Mouse (Mus musculus) forebrain, embryonic 15.5 days (tissue): ENCODE measurements at regions not wholly inside any gene's neighbourhood (a gene's known extent, or its start where the extent isn't known, plus 50 kb on each side); places are given as distances from the start of the nearest gene placed in this dataset.

ENCODE experiments used
- ATAC-seq: fragments of 200-750 bp; cut with Nextera tagmentation; replicated peaks from 2 replicates; pipeline ENCODE4 v1.8.0; 2017; ENCODE audit warnings: mild to moderate bottlenecking, moderate TSS enrichment, moderate library complexity
- H3K27ac ChIP-seq: fragments of 300-500 bp; sonication (generic); replicated peaks from 2 replicates; pipeline ENCODE4 v1.5.1; 2015; ENCODE audit warnings: mild to moderate bottlenecking, inconsistent platforms
- H3K27me3 ChIP-seq: fragments of 300-500 bp; sonication (generic); 2 replicates; pipeline ENCODE4 v1.6.1; 2015; ENCODE audit warnings: inconsistent platforms
- H3K36me3 ChIP-seq: fragments of 300-500 bp; sonication (generic); 2 replicates; pipeline ENCODE4 v1.6.1; 2015; ENCODE audit warnings: mild to moderate bottlenecking, inconsistent platforms
- H3K4me1 ChIP-seq: fragments of 300-500 bp; sonication (generic); 2 replicates; pipeline ENCODE4 v1.6.1; 2015; ENCODE audit warnings: inconsistent platforms
- H3K4me2 ChIP-seq: fragments of 300-500 bp; sonication (generic); replicated peaks from 2 replicates; pipeline ENCODE4 v1.6.1; 2015; ENCODE audit warnings: mild to moderate bottlenecking, inconsistent platforms
- H3K4me3 ChIP-seq: fragments of 300-500 bp; sonication (generic); 2 replicates; pipeline ENCODE4 v1.5.1; 2015; ENCODE audit warnings: mild to moderate bottlenecking, inconsistent platforms
- H3K9ac ChIP-seq: fragments of 300-500 bp; sonication (generic); replicated peaks from 2 replicates; pipeline ENCODE4 v1.6.1; 2015; ENCODE audit warnings: mild to moderate bottlenecking, inconsistent platforms
- H3K9me3 ChIP-seq: fragments of 300-500 bp; sonication (generic); 2 replicates; pipeline ENCODE4 v1.6.1; 2016; ENCODE audit warnings: inconsistent platforms
- WGBS: fragments of 180-500 bp; shearing (Covaris S2); methylation state at CpG from one replicate; pipeline ENCODE4 v1.1.7; 2015; ENCODE audit warnings: mixed read lengths; 5-methylcytosine and 5-hydroxymethylcytosine counted together

GRCm38 (mm10) chr10:99891899-99892298 is 123.5 kb upstream of the Kitl start:
- H3K27me3 ChIP-seq: no peaks in the 10 kb centered on the region
- H3K27ac ChIP-seq: no peak overlapping the region
- no peak for ATAC-seq
- H3K9me3 ChIP-seq: no peaks in the 10 kb centered on the region
- no peak overlapping the region for H3K4me2 ChIP-seq
- WGBS: 96% methylated on average over 3 of the region's 3 CpGs
- no peak overlapping the region for H3K4me3 ChIP-seq
- no peaks in the 10 kb centered on the region for H3K36me3 ChIP-seq
- no peaks in the 10 kb centered on the region for H3K4me1 ChIP-seq
- no peak overlapping the region for H3K9ac ChIP-seq

- no peaks in the 10 kb centered on the region for H3K4me1 ChIP-seq
- H3K9me3 ChIP-seq: no peaks in the 10 kb centered on the region
- H3K4me2 ChIP-seq: no peak overlapping the region
- H3K36me3 ChIP-seq: no peaks in the 10 kb centered on the region
- H3K4me3 ChIP-seq: no peak overlapping the region
- no peak overlapping the region for H3K27ac ChIP-seq
- no peaks in the 10 kb centered on the region for H3K27me3 ChIP-seq
- ATAC-seq: no peak
- WGBS: 82% methylated on average over 2 of the region's 2 CpGs
- H3K9ac ChIP-seq: no peak overlapping the region
Observed at GRCm38 (mm10) chr10:99881901-99882300, 122.4 kb upstream of the Csl start.

GRCm38 (mm10) chr10:99879362-99879761 is 119.9 kb upstream of the Csl start:
- ATAC-seq: no peak
- H3K4me1 ChIP-seq: no peaks in the 10 kb centered on the region
- H3K4me3 ChIP-seq: no peak overlapping the region
- no peak overlapping the region for H3K27ac ChIP-seq
- H3K4me2 ChIP-seq: no peak overlapping the region
- WGBS: 87% methylated on average over 5 of the region's 5 CpGs
- no peaks in the 10 kb centered on the region for H3K9me3 ChIP-seq
- H3K9ac ChIP-seq: no peak overlapping the region
- H3K27me3 ChIP-seq: no peaks in the 10 kb centered on the region
- H3K36me3 ChIP-seq: no peaks in the 10 kb centered on the region

GRCm38 (mm10) chr10:99864711-99865110 is 105.3 kb upstream of the Csl start:
- Histone ChIP-seq H3K4me1 (0 out of 2 replicates have a peak, but pooled peaks cover 3% of the 10 kb centered on the region), H3K27ac (no peak overlapping the region), H3K4me3 (no peak overlapping the region), H3K9ac (no peak overlapping the region), H3K27me3 (no peaks in the 10 kb centered on the region), H3K36me3 (no peaks in the 10 kb centered on the region), H3K9me3 (no peaks in the 10 kb centered on the region), H3K4me2 (no peak overlapping the region)
- no peak for ATAC-seq
- 67% methylated on average over 1 of the region's 1 CpGs for WGBS

GRCm38 (mm10) chr10:99860322-99861089 is 101.0 kb upstream of the Csl start:
- H3K36me3 ChIP-seq: no peaks in the 10 kb centered on the region
- no peak overlapping the region for H3K4me3 ChIP-seq
- H3K27me3 ChIP-seq: no peaks in the 10 kb centered on the region
- no peak overlapping the region for H3K4me2 ChIP-seq
- ATAC-seq: no peak
- 51% methylated on average over 10 of the region's 10 CpGs for WGBS
- no peak overlapping the region for H3K27ac ChIP-seq
- H3K4me1 ChIP-seq: 0 out of 2 replicates have a peak, but pooled peaks cover 3% of the 10 kb centered on the region
- H3K9me3 ChIP-seq: no peaks in the 10 kb centered on the region
- H3K9ac ChIP-seq: no peak overlapping the region

- H3K4me3 ChIP-seq: no peak overlapping the region
- WGBS: 92% methylated on average over 5 of the region's 5 CpGs
- H3K27ac ChIP-seq: no peak overlapping the region
- H3K4me1 ChIP-seq: no peaks in the 10 kb centered on the region
- no peaks in the 10 kb centered on the region for H3K9me3 ChIP-seq
- H3K36me3 ChIP-seq: no peaks in the 10 kb centered on the region
- H3K27me3 ChIP-seq: no peaks in the 10 kb centered on the region
- no peak overlapping the region for H3K9ac ChIP-seq
- ATAC-seq: no peak
- no peak overlapping the region for H3K4me2 ChIP-seq
Observed at GRCm38 (mm10) chr10:99844110-99844509, 84.7 kb upstream of the Csl start.

- Histone ChIP-seq H3K27me3 (no peaks in the 10 kb centered on the region), H3K4me3 (no peak overlapping the region), H3K4me1 (no peaks in the 10 kb centered on the region), H3K36me3 (no peaks in the 10 kb centered on the region), H3K27ac (no peak overlapping the region), H3K4me2 (no peak overlapping the region), H3K9me3 (no peaks in the 10 kb centered on the region), H3K9ac (no peak overlapping the region)
- no peak for ATAC-seq
- 81% methylated on average over 10 of the region's 10 CpGs for WGBS
Observed at GRCm38 (mm10) chr10:99841167-99841843, 81.8 kb upstream of the Csl start.

- no peak overlapping the region for H3K4me3 ChIP-seq
- ATAC-seq: no peak
Observed at GRCm38 (mm10) chr10:99840179-99840876, 80.9 kb upstream of the Csl start.

GRCm38 (mm10) chr10:99836835-99837412 is 77.5 kb upstream of the Csl start:
- H3K27ac ChIP-seq: no peak overlapping the region
- H3K4me1 ChIP-seq: peaks cover 7% of the 10 kb centered on the region
- H3K9ac ChIP-seq: no peak overlapping the region
- ATAC-seq: no peak
- no peaks in the 10 kb centered on the region for H3K9me3 ChIP-seq
- WGBS: 64% methylated on average over 5 of the region's 5 CpGs
- H3K4me2 ChIP-seq: no peak overlapping the region
- H3K36me3 ChIP-seq: no peaks in the 10 kb centered on the region
- no peak overlapping the region for H3K4me3 ChIP-seq
- no peaks in the 10 kb centered on the region for H3K27me3 ChIP-seq

More at GRCm38 (mm10) chr10:99840179-99840876, 80.9 kb upstream of the Csl start:
- no peak overlapping the region for H3K4me2 ChIP-seq
- H3K27ac ChIP-seq: no peak overlapping the region
- H3K9me3 ChIP-seq: no peaks in the 10 kb centered on the region
- no peaks in the 10 kb centered on the region for H3K4me1 ChIP-seq
- WGBS: 90% methylated on average over 10 of the region's 10 CpGs
- no peaks in the 10 kb centered on the region for H3K27me3 ChIP-seq
- H3K36me3 ChIP-seq: no peaks in the 10 kb centered on the region
- H3K9ac ChIP-seq: no peak overlapping the region

- H3K36me3 ChIP-seq: no peaks in the 10 kb centered on the region
- no peaks in the 10 kb centered on the region for H3K27me3 ChIP-seq
- peaks cover 7% of the 10 kb centered on the region for H3K4me1 ChIP-seq
- H3K9ac ChIP-seq: no peak overlapping the region
- no peaks in the 10 kb centered on the region for H3K9me3 ChIP-seq
- no peak overlapping the region for H3K4me3 ChIP-seq
- ATAC-seq: peak; percentile 71; the same call in 1 of the 2 replicates
- no peak overlapping the region for H3K4me2 ChIP-seq
- 57% methylated on average over 4 of the region's 4 CpGs for WGBS
- no peak overlapping the region for H3K27ac ChIP-seq
Observed at GRCm38 (mm10) chr10:99834905-99835633, 75.6 kb upstream of the Csl start.

GRCm38 (mm10) chr10:99829974-99830373 is 70.5 kb upstream of the Csl start:
- H3K9ac ChIP-seq: no peak overlapping the region
- 71% methylated on average over 3 of the region's 3 CpGs for WGBS
- peaks cover 4% of the 10 kb centered on the region for H3K4me1 ChIP-seq
- peak; percentile 73 for ATAC-seq
- no peak overlapping the region for H3K4me3 ChIP-seq
- H3K27me3 ChIP-seq: no peaks in the 10 kb centered on the region
- peak overlapping the region; percentile 62 for H3K27ac ChIP-seq
- no peak overlapping the region for H3K4me2 ChIP-seq
- no peaks in the 10 kb centered on the region for H3K36me3 ChIP-seq
- no peaks in the 10 kb centered on the region for H3K9me3 ChIP-seq
